In the genomic region with DNA sequence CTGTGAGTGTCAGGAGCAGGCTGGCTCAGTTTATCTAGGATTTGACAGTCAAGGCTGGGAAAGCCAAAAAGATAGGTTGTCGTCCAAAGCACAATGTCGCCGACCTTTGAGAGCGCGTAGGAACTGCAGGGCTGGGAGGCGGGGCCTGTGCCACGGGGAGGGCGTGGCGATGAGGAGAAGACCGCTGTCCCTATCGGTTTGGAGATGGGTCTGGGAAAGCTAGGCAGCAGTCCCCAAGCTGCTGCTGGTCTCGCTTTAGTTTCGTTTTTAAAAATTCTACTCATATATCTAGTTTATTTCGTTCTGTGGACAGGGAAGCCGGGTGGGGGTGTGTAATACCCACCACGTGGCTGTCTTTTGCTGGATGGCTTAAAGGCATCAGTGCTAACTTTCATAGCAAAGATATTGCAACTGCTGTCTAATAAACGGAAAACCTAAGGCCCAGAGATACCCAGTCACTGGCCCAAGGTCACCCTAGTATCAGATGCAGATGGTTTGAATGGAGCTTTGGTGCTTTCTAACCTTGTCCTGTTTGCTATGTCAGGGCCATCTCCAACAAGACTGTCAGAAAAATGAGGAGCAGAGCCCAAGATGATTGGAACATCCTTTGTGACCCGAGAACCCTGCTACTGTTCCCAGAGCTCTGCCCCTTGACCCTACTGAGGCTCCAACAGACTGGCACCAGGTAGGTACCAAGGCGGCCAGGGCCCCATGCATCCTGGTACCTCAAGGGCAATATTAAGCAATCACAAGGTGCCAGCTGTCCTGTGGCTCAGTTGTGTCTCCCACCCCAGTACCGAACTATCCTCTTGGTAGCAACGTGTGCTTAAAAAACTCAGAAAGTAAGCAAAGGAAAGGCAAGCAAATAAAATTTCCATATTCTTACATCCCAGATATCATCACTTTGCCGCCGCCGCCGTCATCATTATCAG, we compare ENCODE assay signal across 8 mouse cellular contexts. TPM values are rescaled to one million over a fixed set of nuclear protein-coding genes. Genes with fewer than 3 reads are reported as not detected.
DNase-seq lines count a peak whose midpoint lies in the region; ATAC-seq and TF ChIP-seq lines count a peak whose summit lies in the region.

No protein-coding gene starts in this region.

- H3K36me3 ChIP-seq in ES-E14 (ENCODE audit: control insufficient read depth, insufficient read depth, low read length, poor library complexity, severe bottlenecking) = no peaks in the 10 kb centered on the region; the same call in 1 of the 2 replicates
- H3K36me3 ChIP-seq in forebrain, embryonic 13.5 days (ENCODE audit: poor library complexity, severe bottlenecking) = no peaks in the 10 kb centered on the region
- H3K36me3 ChIP-seq in lung, embryonic 15.5 days = no peaks in the 10 kb centered on the region

- peak; percentile 48; the same call in 1 of the 2 replicates for ATAC-seq in forebrain, embryonic 13.5 days
- ATAC-seq in lung, embryonic 15.5 days (ENCODE audit: borderline replicate concordance, extremely low read depth, low FRiP score, low TSS enrichment) = peak; percentile 82; the same call in 1 of the 2 replicates

- TF ChIP-seq POLR2A in olfactory bulb, adult 2 months (IDR thresholded peaks at IDR 0.05; ENCODE audit: insufficient read depth, low read depth, low read length) = no peak

- in situ Hi-C loops in ES-E14 (cut with MboI; ENCODE audit: low sequenced_read_pairs in 2 of 2, unreplicated experiment in 2 of 2) = loop anchor here in 1 of 2 experiments (10.0 to 25.0 kb wide), 3 partner anchors 90 to 423 kb away; no protein-coding TSS in a partner anchor

- peak overlapping the region; percentile 60 for H3K4me2 ChIP-seq in forebrain, embryonic 13.5 days
- H3K4me2 ChIP-seq in lung, embryonic 15.5 days = peak overlapping the region; percentile 74

- H3K27me3 ChIP-seq in forebrain, embryonic 13.5 days = peaks cover 15% of the 10 kb centered on the region
- 0 out of 2 replicates have a peak, but pooled peaks cover 8% of the 10 kb centered on the region for H3K27me3 ChIP-seq in lung, embryonic 15.5 days

- peaks cover 0 to 4% of the 10 kb centered on the region in 2 experiments; a peak in 2 of 4 replicates for H3K4me1 ChIP-seq in ES-E14 (ENCODE audit: control insufficient read depth in 2 of 2, insufficient read depth in 2 of 2, low read length in 2 of 2, poor library complexity in 1 of 2)
- H3K4me1 ChIP-seq in forebrain, embryonic 13.5 days = peaks cover 18% of the 10 kb centered on the region
- H3K4me1 ChIP-seq in lung, embryonic 15.5 days = peaks cover 17% of the 10 kb centered on the region
- H3K4me1 ChIP-seq in olfactory bulb, adult 2 months (ENCODE audit: control insufficient read depth, insufficient read depth, low read length) = peaks cover 9% of the 10 kb centered on the region

- 0 out of 2 replicates have a peak overlapping the region, but pooled peaks have one; percentile 43 for H3K9ac ChIP-seq in ES-E14 (ENCODE audit: insufficient read depth, low read depth, low read length, poor library complexity, severe bottlenecking)
- peak overlapping the region; percentile 47 for H3K9ac ChIP-seq in forebrain, embryonic 13.5 days
- H3K9ac ChIP-seq in lung, embryonic 15.5 days = peak overlapping the region; percentile 28

- no peak overlapping the region for H3K27ac ChIP-seq in ES-E14 (ENCODE audit: insufficient read depth, low read depth, low read length, poor library complexity, severe bottlenecking)
- H3K27ac ChIP-seq in forebrain, embryonic 13.5 days = no peak overlapping the region
- peak overlapping the region; percentile 44; the same call in 1 of the 2 replicates for H3K27ac ChIP-seq in lung, embryonic 15.5 days
- no peak overlapping the region for H3K27ac ChIP-seq in olfactory bulb, adult 2 months (ENCODE audit: insufficient read depth, low read depth, low read length)

- intact Hi-C loops in heart, postnatal 36 days (cut with DNase I) = loop anchor here (2.0 to 5.0 kb wide), 3 partner anchors 44 to 573 kb away; no protein-coding TSS in a partner anchor

- DNase-seq in ES-E14 (ENCODE audit: low read depth, low spot score) = peak; percentile 63
- peak; percentile 91 for DNase-seq in c-Kit-positive CD71-positive TER-119-positive erythroid progenitor cells, embryonic 14.5 days (ENCODE audit: low spot score)
- DNase-seq in heart, postnatal 36 days = peak; percentile 82 to 84
- DNase-seq in layer of hippocampus, adult 18-20 months (ENCODE audit: low spot score in 2 of 2) = peak; percentile 48 to 79
- DNase-seq in thymus, adult 18-20 months = peak; percentile 55 to 58

- 24% methylated on average over 25 of the region's 25 CpGs for WGBS in forebrain, embryonic 13.5 days
- 17% methylated on average over 25 of the region's 25 CpGs for WGBS in lung, embryonic 15.5 days
- 19% methylated on average over 25 of the region's 25 CpGs for WGBS in olfactory bulb, adult 2 months

- no peak for TF ChIP-seq CTCF in olfactory bulb, adult 2 months (IDR thresholded peaks at IDR 0.05; ENCODE audit: insufficient read depth, low read depth, low read length)

- H3K9me3 ChIP-seq in ES-E14 (ENCODE audit: control insufficient read depth, insufficient read depth, low read depth, low read length) = no peaks in the 10 kb centered on the region
- H3K9me3 ChIP-seq in forebrain, embryonic 13.5 days (replicated peaks) = no peaks in the 10 kb centered on the region
- no peaks in the 10 kb centered on the region for H3K9me3 ChIP-seq in lung, embryonic 15.5 days

- H3K4me3 ChIP-seq in ES-E14 (ENCODE audit: insufficient read depth in 1 of 2, low read depth in 1 of 2, low read length in 2 of 2, poor library complexity in 1 of 2, severe bottlenecking in 1 of 2) = 0 out of 4 replicates have a peak overlapping the region, but pooled peaks of 1 of the 2 experiments have one; percentile 35
- peak overlapping the region; percentile 36 for H3K4me3 ChIP-seq in forebrain, embryonic 13.5 days
- H3K4me3 ChIP-seq in lung, embryonic 15.5 days = peak overlapping the region; percentile 40
- peak overlapping the region; percentile 33 for H3K4me3 ChIP-seq in olfactory bulb, adult 2 months (ENCODE audit: insufficient read depth, low read depth, low read length)

TF ChIP-seq in ES-E14, 5 proteins besides CTCF, POLR2A, EP300 and RAD21:
- TF ChIP-seq ZC3H11A (IDR thresholded peaks at IDR 0.05; ENCODE audit: borderline replicate concordance, low read depth, low read length) = no peak
- TF ChIP-seq CHD2 (IDR thresholded peaks at IDR 0.05; ENCODE audit: low read depth, low read length) = no peak
- TF ChIP-seq MAFK (IDR thresholded peaks at IDR 0.05; ENCODE audit: insufficient read depth, low read depth, low read length) = no peak
- TF ChIP-seq ZNF384 (IDR thresholded peaks at IDR 0.05; ENCODE audit: low read depth, low read length) = no peak
TF ChIP-seq in ES-E14: peak in this region for 0.

RNA-seq across cellular contexts. Expression of a gene that starts 31.6 kb away (rescaled TPM):
- total RNA-seq in ES-E14 (2012; rRNA removed) = 52.5 and 83.4 TPM in 2 replicates
- 8.9 and 9.2 TPM in 2 replicates for polyA plus RNA-seq in forebrain, embryonic 13.5 days (2015; fragmentation: Nextera tagmentation; extraction: Ambion mirVana)
- total RNA-seq in heart, postnatal 36 days (2021) = under 1 TPM; 0.44 to 0.95 TPM
- total RNA-seq in layer of hippocampus, adult 18-20 months (2021) = 1 to 10 TPM; 3.3 to 3.5 TPM
- 8.0 and 9.8 TPM in 2 replicates for polyA plus RNA-seq in lung, embryonic 15.5 days (2015; fragmentation: Nextera tagmentation; extraction: Ambion mirVana)
- polyA plus RNA-seq in olfactory bulb, adult 2 months (2012; ENCODE audit: insufficient read depth, insufficient read length, low replicate concordance, missing spikeins) = not detected in 2 replicates

RNA-seq across cellular contexts. Expression of a gene that starts 40.5 kb away (rescaled TPM):
- total RNA-seq in ES-E14 (2012; rRNA removed) = 1.1 and 3.0 TPM in 2 replicates
- 0.53 TPM in 1 of 2 replicates, not detected in the other for polyA plus RNA-seq in forebrain, embryonic 13.5 days (2015; fragmentation: Nextera tagmentation; extraction: Ambion mirVana)
- total RNA-seq in heart, postnatal 36 days (2021) = 10 to 100 TPM; 80.7 TPM
- total RNA-seq in layer of hippocampus, adult 18-20 months (2021) = not detected
- polyA plus RNA-seq in lung, embryonic 15.5 days (2015; fragmentation: Nextera tagmentation; extraction: Ambion mirVana) = 2.4 and 4.6 TPM in 2 replicates
- not detected in 2 replicates for polyA plus RNA-seq in olfactory bulb, adult 2 months (2012; ENCODE audit: insufficient read depth, insufficient read length, low replicate concordance, missing spikeins)

RNA-seq across cellular contexts. Expression of a gene that starts 47.6 kb away (rescaled TPM):
- total RNA-seq in ES-E14 (2012; rRNA removed) = 9.4 and 13.3 TPM in 2 replicates
- 8.8 and 9.5 TPM in 2 replicates for polyA plus RNA-seq in forebrain, embryonic 13.5 days (2015; fragmentation: Nextera tagmentation; extraction: Ambion mirVana)
- 10 to 100 TPM; 13.9 to 14.5 TPM for total RNA-seq in heart, postnatal 36 days (2021)
- 10 to 100 TPM; 37.6 to 40.0 TPM for total RNA-seq in layer of hippocampus, adult 18-20 months (2021)
- 7.6 and 8.7 TPM in 2 replicates for polyA plus RNA-seq in lung, embryonic 15.5 days (2015; fragmentation: Nextera tagmentation; extraction: Ambion mirVana)
- polyA plus RNA-seq in olfactory bulb, adult 2 months (2012; ENCODE audit: insufficient read depth, insufficient read length, low replicate concordance, missing spikeins) = not detected in 2 replicates

RNA-seq across cellular contexts. Expression of a gene that starts 54.1 kb away (rescaled TPM):
- total RNA-seq in ES-E14 (2012; rRNA removed) = 43.0 and 60.0 TPM in 2 replicates
- polyA plus RNA-seq in forebrain, embryonic 13.5 days (2015; fragmentation: Nextera tagmentation; extraction: Ambion mirVana) = 171 and 172 TPM in 2 replicates
- 10 to 100 TPM; 86.2 to 90.3 TPM for total RNA-seq in heart, postnatal 36 days (2021)
- 100 to 1,000 TPM in 1 of 2 experiments, 10 to 100 TPM in 1; 94.9 to 100 TPM for total RNA-seq in layer of hippocampus, adult 18-20 months (2021)
- 182 and 184 TPM in 2 replicates for polyA plus RNA-seq in lung, embryonic 15.5 days (2015; fragmentation: Nextera tagmentation; extraction: Ambion mirVana)
- not detected in 2 replicates for polyA plus RNA-seq in olfactory bulb, adult 2 months (2012; ENCODE audit: insufficient read depth, insufficient read length, low replicate concordance, missing spikeins)

RNA-seq across cellular contexts. Expression of a gene that starts 55.8 kb away (rescaled TPM):
- total RNA-seq in ES-E14 (2012; rRNA removed) = 6.6 and 10.3 TPM in 2 replicates
- polyA plus RNA-seq in forebrain, embryonic 13.5 days (2015; fragmentation: Nextera tagmentation; extraction: Ambion mirVana) = 5.9 TPM in 2 replicates
- total RNA-seq in heart, postnatal 36 days (2021) = 1 to 10 TPM; 4.1 to 6.4 TPM
- total RNA-seq in layer of hippocampus, adult 18-20 months (2021) = 100 to 1,000 TPM; 400 to 412 TPM
- polyA plus RNA-seq in lung, embryonic 15.5 days (2015; fragmentation: Nextera tagmentation; extraction: Ambion mirVana) = 1.5 and 2.1 TPM in 2 replicates
- polyA plus RNA-seq in olfactory bulb, adult 2 months (2012; ENCODE audit: insufficient read depth, insufficient read length, low replicate concordance, missing spikeins) = 50.4 and 503 TPM in 2 replicates

Comparison
In these comparisons a context has a peak if more than half of its experiments do, and no peak if none do; other contexts are left out.
1. RNA of a gene that starts 31.6 kb away (total RNA-seq): 52.5 to 83.4 TPM in ES-E14; 3.3 to 3.5 TPM in layer of hippocampus, adult 18-20 months and 0.44 to 0.95 TPM in heart, postnatal 36 days; every median in the first group is over 10 times any median in the second.
2. RNA of a gene that starts 40.5 kb away (total RNA-seq): 80.7 TPM in heart, postnatal 36 days; 1.1 to 3.0 TPM in ES-E14 and not detected in layer of hippocampus, adult 18-20 months; every median in the first group is over 10 times any median in the second.
3. Peak in every context shown above with its lines, with median percentiles within 50 percentile points of each other: DNase-seq and H3K9ac ChIP-seq.